Mouse (Mus musculus) heart, postnatal 4 days (tissue): ENCODE measurements around the gene Tex46. TPM values are rescaled to one million over a fixed set of nuclear protein-coding genes. Genes with fewer than 3 reads are reported as not detected.

Experiments
- DNase-seq: peaks from one replicate; pipeline ENCODE4 v3.0.0; 2021
- microRNA-seq, 2 experiments: library from miRNA; unstranded; fragments of <30 nt; microRNA quantifications; one replicate each; pipeline ENCODE4 v1.2.0; 2021 to 2022
- total RNA-seq, 2 experiments: library from RNA; stranded (reverse); gene quantifications; 2 replicates each; pipeline ENCODE4 v1.2.3; 2021

Gene Tex46
- total RNA-seq, 2 experiments from 2014 or later, result not detected

DNA sequence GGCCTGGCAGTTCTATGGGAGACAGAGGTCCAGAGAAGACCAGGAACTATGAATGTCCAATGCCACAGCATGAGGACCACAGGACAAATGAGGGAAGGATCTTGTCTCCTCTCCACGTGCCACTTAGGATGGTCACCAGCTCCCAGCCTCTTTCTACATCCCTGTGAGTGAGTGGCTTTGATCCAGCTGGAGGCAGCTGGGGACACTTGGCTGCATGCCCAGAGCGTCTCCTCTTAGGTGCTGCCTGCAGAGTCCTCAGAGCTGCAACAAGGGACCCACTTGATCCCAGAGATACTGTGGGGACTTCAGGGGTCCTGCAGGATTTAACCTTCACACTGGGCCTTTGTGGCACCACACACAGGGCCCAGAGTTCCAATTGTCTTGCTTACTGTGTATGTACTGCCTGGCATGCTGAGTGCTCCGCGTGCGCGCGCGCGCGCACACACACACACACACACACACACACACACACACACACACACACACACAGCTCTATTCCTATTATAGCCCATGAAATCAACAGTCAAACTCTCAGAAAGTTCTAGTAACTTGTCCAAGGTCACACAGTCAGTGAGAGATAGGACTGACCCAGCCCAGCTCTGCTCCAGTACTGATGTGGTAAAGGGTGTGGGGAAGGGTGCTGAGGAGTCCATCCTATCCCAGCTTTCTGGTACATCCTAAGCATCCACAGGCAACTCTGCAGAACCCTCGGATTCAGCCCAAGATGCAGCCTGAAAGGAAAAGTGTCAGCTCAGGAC, 21.2 kb downstream of the Tex46 start:
- DNase-seq, result peak; percentile 80

DNA sequence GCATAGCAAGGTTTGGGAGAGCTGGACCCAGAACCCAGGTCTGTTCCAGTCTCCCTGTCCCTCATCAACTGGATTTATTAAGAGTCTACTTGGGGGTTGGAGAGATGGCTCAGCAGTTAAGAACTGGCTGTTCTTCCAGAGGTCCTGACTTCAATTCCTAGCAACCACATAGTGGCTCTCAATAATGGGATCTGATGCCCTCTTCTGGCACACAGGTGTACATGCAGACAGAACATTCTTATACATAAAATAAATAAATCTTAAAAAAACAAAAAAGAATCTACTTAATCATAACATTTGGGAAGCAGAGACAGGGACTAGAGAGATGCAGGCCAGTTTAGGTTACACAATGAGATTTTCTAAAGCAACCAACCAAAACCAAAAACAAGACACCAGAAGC, 25.8 kb downstream of the Tex46 start:
- no peak for DNase-seq

DNA sequence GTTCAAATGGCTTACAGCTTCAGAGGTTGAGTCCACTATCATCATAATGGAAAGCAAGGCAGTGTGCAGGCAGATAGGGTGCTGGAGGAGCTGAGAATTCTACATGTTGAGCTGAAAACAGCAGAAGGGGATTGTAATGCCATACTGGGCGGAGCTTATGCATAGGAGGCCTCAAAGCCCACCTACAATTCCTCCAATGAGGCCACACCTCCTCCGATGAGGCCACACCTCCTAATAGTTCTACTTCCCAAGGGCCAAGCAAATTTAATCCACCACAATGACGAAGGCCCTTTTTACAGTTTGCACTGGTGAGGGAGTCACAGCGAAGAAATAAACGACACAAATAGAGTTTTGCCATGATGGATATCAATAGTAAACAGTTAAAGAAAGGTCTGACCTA, 26.3 kb downstream of the Tex46 start:
- no peak for DNase-seq

DNA sequence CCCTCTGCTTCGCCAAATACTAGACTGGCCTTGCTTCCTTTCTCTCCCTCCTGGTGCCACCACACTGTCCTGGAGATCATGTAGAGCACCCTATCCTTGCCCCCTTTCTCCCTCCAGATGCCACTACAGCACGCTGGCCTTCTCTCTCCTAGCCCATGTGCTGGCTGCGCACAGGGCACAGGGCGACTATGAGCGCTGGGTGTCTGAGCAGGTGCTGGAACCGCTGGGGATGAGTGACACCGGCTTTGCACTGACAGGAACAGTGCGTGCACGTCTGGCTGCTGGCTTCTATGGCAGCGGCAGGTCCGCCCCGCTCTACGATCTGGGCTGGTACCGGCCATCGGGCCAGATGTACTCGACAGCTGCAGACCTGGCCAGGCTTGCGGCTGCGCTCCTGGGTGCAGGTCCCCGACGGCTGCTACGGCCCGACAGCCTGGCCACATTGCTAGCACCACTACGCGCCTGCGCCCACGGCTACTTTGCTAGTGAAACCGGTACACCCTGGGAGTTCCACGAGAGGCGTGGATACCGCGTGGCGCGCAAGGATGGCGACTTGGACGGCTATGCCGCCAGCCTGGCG, 26.8 kb downstream of the Tex46 start:
- no peak for DNase-seq

DNA sequence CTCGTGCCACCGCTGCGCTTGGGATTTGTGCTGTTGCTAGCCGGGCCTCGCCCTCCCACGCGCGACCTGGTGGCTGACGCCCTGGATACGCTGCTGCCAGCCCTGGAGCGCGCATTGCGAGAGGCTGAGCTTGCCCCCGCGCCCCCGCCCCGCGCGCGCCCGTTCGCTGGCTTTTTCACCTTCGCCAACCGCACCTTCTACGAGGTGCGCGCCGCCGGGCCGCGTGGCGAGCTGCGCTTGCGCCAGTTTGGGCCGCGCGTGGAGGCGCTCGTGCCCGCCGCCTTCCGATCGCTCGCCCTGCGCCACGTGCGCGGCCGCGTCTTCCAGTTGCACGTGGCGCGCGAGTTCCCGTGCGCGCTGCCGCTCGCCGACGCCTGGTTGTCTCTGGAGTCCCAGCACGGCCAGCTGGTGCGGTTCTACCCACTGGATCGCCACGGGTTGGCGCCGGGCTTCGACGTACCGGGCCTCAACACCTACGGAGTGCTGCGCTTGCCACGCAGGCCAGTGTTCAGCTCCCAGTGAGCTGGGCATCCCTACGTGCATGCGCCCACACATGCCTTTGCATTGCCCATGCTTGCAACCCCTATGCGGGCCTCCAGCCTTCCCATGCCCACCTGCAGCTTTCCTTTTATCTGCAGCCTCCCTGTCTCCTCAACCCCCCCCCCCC, 27.5 kb downstream of the Tex46 start:
- peak; percentile 22 for DNase-seq

DNA sequence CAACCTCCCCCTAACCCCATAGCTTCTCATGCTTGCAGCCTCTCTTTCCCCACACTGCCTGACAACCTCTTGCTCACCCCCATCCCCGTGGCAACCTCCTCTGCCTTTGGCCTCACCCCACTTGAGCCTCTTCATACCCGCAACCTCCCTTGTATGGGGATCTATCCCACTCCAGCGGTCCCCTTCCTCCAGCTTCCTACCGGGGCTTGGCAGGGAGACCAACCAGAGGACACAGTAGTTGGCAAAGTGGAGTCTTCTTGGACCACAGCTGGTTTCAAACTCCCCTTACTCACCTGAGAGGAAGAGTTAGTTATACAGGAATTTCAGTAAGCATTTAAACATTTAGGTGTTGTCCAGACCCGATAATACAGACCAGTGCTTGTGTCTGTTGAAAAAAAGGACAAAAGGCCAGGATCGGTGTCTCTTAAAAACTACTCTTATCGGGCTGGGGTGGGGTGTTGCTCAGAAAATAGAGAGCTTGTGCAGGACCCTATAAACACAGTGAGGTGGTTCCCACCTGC, 28.1 kb downstream of the Tex46 start:
- DNase-seq, result no peak

DNA sequence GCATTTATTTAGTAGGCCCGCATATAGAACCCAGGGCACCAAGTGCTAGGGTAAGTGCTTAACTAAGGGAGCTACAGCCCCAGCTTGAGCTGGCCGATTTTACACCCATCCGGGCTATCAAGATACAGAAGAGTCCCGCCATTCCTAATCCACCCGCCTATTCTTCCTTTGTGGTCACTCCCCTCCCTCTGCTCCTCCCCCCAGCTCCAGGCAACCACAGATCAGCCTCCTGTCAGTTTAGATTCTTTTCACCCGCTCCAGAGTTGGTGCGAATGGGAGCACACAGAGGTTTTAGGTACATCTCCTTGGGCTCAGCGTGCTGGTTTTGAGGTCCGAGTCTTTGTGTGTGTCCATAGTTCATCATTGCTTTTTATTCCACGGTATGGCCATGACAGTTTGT, 28.7 kb downstream of the Tex46 start:
- DNase-seq, result no peak

DNA sequence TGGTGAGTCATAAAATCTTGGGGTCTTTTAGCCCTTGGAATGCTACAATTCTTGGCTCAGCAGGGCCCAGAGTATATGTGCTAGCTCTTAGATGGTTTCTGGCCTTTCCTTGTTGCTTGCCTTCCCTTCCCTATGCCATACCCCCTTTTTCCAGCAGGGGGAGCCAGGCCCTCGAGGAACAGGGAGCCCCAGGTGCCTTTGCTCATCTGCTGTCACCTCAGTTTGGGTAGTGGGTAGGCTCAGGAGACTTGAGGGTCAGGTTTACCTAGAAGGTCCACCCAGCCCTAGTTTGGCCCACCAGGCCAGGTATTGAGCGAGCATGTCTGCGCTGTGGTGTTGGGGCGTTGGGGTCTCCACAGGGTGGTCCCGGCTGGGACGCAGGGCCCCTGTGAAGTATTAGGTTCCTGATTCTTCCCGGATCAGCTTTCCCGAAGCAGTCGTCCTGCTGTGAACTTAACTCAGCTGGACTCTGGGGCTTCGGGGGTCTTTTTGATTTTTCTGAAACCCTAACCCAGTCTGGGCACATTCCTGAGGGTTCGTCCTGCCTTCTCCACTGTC, 38.8 kb downstream of the Tex46 start:
- peak; percentile 89 for DNase-seq

DNA sequence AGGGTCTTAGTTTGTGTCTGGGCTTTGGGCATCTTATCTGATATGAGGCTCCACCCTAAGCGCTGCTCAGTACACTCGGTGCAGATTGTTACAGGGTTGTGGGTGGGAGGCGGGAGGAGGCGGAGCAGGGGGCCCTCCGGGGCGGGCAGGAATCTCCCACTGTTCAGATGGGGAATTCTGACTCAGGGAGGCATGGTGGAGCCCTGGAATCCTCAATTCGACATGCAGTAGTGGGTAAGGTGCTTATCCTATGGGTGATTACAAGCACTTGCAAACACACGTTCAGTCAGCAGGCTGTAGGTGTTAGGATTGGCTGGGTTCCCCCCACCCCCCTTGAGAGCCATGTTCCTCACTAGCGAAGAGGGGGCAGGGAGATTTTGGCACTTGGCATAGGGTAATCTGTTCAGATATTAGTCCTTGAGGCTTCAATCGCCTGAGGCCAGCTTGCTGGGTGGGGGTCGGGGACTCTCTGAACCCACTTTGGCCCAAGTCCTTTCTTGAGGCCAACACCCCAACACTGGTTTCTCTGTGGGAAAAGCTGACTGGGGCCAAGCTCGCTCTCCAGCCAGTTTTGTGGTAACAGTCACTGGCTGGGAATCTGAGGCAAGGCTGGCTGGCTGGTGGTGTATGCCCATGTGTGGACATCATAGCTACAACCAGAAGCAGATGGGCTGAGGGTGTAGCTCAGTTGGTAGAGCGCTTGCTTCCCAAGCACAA, 39.4 kb downstream of the Tex46 start:
- DNase-seq, result peak; percentile 21

DNA sequence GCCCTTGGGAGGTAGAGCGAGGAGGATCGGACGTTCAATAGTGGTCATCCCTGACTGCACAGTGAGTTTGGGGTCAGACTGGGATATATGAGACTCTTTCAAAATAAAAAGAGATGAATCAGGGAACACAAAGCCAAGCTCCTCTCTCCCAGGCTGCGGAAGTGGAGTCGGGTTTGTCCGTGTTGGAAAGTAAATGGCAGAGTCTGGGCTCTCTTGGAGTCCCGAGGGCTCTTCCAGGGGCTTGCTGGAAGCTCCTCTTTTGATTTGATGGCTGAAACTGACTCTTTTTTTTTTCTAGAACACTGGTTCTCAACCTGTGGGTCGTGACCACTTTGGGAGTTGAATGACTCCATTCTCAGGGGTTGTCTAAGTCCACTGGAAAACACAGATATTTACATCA, 40.0 kb downstream of the Tex46 start:
- DNase-seq, result no peak

DNA sequence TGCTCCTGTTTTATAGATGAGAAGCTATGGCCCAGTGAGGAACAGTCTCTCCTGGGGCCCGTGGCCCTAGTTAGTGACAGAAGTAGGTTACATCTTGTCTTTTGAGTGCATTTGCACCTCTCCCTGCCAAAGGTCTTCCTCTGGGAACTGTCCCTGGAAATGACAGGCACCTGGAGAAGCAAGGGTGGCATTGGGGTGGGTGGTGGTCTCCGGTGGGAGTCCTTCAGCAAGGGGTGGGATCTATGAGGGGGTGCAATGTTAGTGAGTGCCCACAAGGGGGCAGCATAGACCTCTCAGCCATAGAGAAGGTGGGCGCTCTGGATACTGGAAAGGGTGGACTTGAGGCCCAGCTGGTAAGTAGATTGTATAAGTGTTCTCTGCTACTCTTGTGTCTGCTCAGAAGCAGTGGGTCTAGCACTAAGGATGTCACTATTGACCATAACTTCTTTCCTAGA, 41.1 kb downstream of the Tex46 start:
- DNase-seq, result peak; percentile 35

DNA sequence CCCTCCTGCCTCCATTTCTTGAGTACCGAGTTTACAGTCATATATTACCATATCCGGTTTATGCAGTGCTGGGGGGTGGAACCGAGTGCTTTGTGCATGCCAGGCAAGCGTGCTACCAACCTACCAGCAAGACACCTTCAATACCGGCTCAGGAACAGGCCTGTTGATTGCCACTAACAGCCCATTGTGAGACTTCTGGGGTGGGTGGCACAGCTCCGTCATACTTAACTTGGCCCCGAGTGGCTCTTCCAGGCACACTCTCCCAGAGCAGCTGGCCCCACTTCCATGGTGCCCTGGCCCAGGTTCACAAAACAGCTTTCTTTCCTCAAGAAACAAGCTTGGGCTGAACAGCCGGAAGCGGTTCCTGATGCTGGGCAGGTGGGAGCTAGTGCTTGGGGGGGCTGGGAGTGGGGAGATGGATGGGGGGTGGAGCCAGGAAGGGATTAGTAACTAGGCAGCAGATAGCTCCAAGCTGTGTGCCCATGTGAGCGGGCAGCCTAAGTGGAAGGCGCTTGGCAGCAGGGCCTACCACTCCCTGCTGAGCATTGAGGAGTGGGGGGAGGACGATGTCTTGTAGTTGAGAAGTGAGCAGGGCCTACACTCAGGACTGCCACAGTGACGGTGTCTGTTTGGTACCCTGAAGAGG, 41.8 kb downstream of the Tex46 start:
- no peak for DNase-seq

DNA sequence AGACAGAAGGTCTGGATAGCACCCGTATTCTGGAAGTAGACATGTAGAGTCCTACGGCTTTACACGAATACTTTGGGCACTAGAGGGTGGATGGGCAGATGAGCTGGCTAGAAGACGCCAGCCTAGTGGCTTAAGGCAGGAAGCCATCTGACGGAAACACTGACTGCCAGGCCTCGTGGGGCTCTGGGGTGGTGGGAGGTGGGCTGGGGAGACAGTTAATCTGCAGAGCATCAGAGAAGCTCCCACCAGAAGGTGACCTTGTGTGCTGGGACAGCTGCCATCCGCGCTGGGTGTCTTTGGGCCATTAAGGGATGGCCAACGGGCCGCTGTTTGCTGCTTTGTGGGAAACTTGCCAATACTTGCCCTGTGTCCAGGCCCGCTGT, 42.3 kb downstream of the Tex46 start:
- no peak for DNase-seq

DNA sequence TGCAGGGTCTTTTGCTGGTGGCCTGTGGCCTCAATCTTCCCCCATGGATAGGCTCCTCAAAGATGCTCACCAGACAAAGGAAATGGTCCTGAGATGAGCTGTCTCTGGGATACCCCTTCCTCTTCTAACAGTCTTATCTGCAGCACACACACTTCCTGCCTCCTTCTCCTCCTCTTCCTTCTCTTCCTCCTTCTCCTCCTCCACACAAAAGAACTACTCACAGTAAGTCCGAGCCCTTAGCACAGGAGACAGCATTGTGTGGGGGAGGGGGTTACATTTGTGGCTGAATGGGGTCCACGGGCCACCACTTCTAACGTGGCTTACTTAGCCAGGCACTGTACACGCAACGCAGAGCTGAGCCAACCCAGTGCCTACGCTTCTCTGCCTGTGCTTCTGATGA, 42.8 kb downstream of the Tex46 start:
- no peak for DNase-seq

DNA sequence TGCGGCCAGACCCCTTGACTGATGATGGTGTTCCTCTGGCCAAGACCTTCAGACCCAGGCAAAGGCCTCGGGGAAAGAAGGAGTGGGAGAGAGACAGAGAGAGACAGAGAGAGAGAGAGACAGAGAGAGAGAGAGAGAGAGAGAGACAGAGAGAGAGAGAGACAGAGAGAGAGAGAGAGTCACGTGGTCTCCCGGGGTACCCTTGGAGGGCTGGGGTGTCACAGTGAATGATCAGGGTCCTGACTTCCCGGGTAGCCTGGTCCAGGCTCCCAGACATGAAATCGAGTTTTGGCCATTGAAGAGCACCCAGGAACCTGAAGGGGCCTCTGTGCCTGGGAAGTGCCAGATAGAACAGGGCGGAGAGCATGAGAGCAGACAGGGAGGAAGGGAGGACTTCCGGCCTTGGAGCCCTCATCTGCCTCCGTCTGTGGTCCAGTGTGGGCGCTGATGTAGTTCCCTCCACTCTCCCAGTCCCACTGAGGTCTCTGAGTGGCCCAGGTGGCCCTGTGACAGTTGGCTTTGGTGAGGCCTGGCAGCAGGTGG, 43.5 kb downstream of the Tex46 start:
- no peak for DNase-seq

DNA sequence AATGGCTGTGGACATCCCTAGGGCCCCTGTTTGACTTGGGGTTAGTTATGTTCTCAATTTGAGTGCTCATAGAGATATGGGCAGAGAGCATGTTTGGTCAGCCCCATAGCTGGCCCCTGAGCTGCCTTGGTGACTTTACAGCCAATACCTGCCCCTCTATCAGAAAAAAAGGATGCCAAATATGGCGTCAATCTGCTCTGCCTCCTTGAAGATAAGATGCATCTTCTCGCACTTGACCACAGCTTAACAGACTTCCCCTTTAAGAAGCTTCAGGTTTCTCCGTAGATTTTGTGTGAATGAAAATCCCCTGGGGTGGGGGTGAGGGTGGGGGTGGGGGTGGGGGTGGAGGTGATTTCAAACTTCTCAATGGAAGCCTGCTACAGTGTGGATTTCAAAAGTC, 47.7 kb downstream of the Tex46 start:
- DNase-seq, result no peak

Small RNA genes within 50 kb of the gene (microRNA-seq; reads per million reads assigned to microRNA genes)
- gene Gm22180, result 0 reads per million in 2 experiments

Other genes with a start within 250 kb of the Tex46 start
- not detected for gene Htr1d, start 186.9 kb upstream of the Tex46 start, total RNA-seq
- under 1 TPM; 0.34 to 0.45 TPM for gene 6030445D17Rik, start 148.2 kb upstream of the Tex46 start, total RNA-seq
- gene Luzp1, start 140.7 kb upstream of the Tex46 start, total RNA-seq, result 10 to 100 TPM; 58.4 to 62.3 TPM
- 10 to 100 TPM; 59.1 to 60.3 TPM for gene Kdm1a, start 7.7 kb upstream of the Tex46 start, total RNA-seq
- gene Lactbl1, start 12.2 kb downstream of the Tex46 start, total RNA-seq, result not detected
- gene Ephb2, start 225.6 kb downstream of the Tex46 start, total RNA-seq, result 1 to 10 TPM; 1.9 to 2.3 TPM